Mouse (Mus musculus) T-helper 2 cell (primary cell): ENCODE data around the gene Rpap2.

Experiments used
- in situ Hi-C: fragments of 300-600 bp; cut with MboI, MseI; formaldehyde crosslinking; loops from one replicate; pipeline ENCODE4 v1.15.1; 2025; ENCODE audit warnings: high pct_unique_total_duplicates

Gene Rpap2

GRCm38 (mm10) chr5:107687161-107687560 lies 90.0 kb downstream of the Rpap2 start:
- in situ Hi-C loops: no loop called here

- in situ Hi-C loops: no loop called here
Observed at GRCm38 (mm10) chr5:107687592-107688498, 90.7 kb downstream of the Rpap2 start.

GRCm38 (mm10) chr5:107688499-107688866 lies 91.3 kb downstream of the Rpap2 start:
- in situ Hi-C loops: no loop called here

DNA sequence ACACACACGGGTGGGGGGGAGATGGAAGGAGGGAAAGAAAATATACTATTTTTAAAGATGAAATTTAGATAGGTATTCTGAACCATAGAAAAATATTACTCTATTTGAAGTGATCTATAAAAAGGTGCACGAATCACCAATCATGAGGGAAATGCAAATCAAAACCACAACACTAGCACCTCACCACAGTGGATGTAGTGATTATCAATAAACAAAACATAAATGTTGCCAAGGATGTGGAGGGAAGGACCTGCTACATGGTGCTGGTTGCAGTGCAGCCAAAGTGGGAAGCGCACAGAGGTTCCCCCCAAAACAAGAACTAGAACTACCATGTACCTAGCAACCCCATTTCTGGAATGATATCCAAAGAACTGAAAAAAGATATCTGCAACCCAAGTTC lies 97.8 kb downstream of the Rpap2 start:
- in situ Hi-C loops: no loop called here

- in situ Hi-C loops: no loop called here
Observed at GRCm38 (mm10) chr5:107698888-107699287, 101.7 kb downstream of the Rpap2 start.

DNA sequence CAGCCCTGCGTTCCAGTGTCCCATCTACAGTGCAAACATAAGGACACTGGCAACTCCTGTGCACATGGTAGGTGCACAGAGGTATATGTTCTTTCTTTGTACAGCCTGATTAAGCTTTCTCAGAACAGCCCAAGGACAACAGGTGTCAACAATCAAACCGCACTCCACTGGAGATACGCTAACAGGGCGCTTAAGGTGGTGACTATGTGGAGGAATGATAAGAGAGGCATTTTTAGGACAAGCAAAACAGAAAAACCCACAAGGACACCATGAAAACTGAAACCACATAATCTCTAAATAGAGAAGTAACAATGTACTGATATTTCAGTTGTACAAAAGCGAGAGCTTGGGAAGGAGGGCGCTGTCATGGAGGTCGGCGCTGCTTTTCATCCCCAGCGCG lies 103.7 kb downstream of the Rpap2 start:
- in situ Hi-C loops: loop anchor here (5.0 kb wide), 1 partner anchor 84 kb away; no protein-coding TSS in a partner anchor

DNA sequence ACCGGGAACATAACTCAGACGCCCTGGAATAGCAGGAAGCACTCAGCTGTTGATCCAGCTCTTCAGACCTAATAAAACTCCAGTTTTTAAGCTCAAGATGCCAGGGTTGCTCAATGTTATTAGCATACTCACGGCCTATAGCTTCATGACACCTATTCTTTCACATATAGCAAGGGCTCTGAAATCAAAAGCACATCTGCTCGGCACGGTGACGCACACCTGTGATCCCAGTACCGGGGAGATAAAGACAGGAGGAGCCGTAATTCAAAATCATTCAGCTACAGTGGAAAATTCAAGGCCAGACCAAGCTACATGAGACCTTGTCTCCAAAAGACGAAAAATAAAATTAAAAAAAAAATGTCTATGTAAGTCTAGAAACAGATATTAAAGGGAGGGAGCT lies 104.5 kb downstream of the Rpap2 start:
- in situ Hi-C loops: loop anchor here (5.0 kb wide), 1 partner anchor 84 kb away; no protein-coding TSS in a partner anchor

DNA sequence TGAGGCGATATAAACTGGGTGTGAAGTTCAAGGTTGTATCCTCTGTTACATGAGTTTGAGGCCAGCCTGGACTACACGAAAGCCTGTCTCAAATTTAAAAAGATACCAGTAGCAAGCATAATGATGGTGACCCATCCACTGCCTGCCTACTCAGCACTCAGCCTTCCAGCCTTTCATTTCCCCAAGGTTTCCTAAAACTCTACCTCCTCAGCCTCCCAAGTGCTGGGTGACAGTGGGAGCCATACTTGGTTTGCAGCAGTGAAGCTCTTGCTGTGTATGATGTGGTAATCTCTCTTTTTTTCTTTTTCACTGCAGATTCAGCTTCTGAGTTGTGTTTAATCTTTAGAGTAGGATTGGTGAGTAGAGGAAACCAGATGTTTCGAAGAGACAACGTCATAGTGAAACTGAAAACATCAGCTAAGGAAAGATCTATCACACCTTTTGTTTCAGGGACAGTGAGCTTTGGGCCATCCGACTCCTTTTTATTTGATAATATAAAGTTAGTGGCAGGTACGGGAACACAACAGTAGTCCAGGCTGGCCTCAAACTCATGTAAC lies 106.1 kb downstream of the Rpap2 start:
- in situ Hi-C loops: loop anchor here (5.0 kb wide), 1 partner anchor 86 kb away; no protein-coding TSS in a partner anchor

DNA sequence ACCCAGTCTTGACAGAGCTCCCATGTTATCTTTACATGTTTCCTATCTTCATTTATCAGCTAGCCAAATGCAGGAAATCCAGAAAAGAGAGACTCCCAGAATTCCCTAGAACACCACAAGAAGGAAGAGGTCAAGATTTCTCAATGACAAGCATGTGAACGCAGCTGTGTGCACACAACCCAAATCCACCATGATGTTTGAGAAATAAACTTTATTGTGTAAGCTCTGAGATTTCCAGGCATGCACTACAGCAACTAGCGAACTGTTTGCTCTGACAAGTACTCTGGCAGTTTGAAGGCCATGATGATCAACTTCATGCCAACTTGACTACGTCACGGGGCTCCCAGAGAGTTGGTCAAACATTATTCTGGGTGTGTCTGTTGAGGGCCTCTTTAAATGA lies 108.6 kb downstream of the Rpap2 start:
- in situ Hi-C loops: no loop called here

DNA sequence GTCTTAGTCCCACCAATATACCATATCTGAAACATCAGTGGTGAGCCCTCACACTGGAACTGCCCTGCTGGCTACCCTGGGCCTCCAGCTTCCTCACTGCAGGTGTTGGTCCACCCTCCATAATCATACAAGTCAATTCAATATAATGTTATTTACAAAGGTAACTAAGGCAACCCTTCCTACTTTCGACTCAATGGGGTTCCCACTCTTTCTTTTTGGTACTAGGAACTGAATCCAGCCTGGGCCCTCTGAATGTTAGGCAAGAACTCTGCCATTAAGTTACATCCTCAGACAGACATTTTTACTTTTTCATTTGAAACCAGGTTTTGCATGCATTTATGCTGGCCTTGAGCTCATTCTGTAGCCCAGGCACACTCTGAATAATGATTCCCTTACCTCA lies 109.1 kb downstream of the Rpap2 start:
- in situ Hi-C loops: no loop called here

- in situ Hi-C loops: no loop called here
Observed at GRCm38 (mm10) chr5:107708124-107708797, 111.1 kb downstream of the Rpap2 start.
